Mouse (Mus musculus) erythroblast, embryonic 14.5 days (primary cell): ENCODE measurements around the gene R3hdm2. TPM values are rescaled to one million over a fixed set of nuclear protein-coding genes. Genes with fewer than 3 reads are reported as not detected.

Source experiments
- H3K27me3 ChIP-seq: 2 replicates; pipeline ENCODE4 v1.6.1; 2012; ENCODE audit warnings: inconsistent platforms; ENCODE audit not compliant: control insufficient read depth
- H3K36me3 ChIP-seq: 2 replicates; pipeline ENCODE4 v1.6.1; 2012; ENCODE audit warnings: mild to moderate bottlenecking, inconsistent platforms; ENCODE audit not compliant: control insufficient read depth
- H3K4me1 ChIP-seq: 2 replicates; pipeline ENCODE4 v1.6.1; 2012; ENCODE audit warnings: inconsistent platforms; ENCODE audit not compliant: control insufficient read depth
- H3K4me3 ChIP-seq: replicated peaks from 2 replicates; pipeline ENCODE3; 2012; ENCODE audit warnings: moderate library complexity, mild to moderate bottlenecking, inconsistent platforms
- H3K9me3 ChIP-seq: 2 replicates; pipeline ENCODE4 v1.6.1; 2012; ENCODE audit warnings: low read length, inconsistent platforms, mixed read lengths; ENCODE audit not compliant: control insufficient read depth
- GATA1 ChIP-seq: IDR thresholded peaks from 2 replicates; pipeline ENCODE4 v1.6.1; 2012; ENCODE audit warnings: low read length, inconsistent platforms, mixed read lengths
- TAL1 ChIP-seq: IDR thresholded peaks from 3 replicates; pipeline ENCODE4 v1.6.1; 2012; ENCODE audit warnings: low read length, inconsistent platforms, mixed read lengths
- polyA plus RNA-seq: library from polyadenylated mRNA; stranded (reverse); fragments of >175 nt; gene quantifications from 2 replicates; pipeline ENCODE4 v1.2.3, GENCODE M21; 2012

The R3hdm2 gene
- polyA plus RNA-seq, 1 experiment, result 8.8 TPM

DNA sequence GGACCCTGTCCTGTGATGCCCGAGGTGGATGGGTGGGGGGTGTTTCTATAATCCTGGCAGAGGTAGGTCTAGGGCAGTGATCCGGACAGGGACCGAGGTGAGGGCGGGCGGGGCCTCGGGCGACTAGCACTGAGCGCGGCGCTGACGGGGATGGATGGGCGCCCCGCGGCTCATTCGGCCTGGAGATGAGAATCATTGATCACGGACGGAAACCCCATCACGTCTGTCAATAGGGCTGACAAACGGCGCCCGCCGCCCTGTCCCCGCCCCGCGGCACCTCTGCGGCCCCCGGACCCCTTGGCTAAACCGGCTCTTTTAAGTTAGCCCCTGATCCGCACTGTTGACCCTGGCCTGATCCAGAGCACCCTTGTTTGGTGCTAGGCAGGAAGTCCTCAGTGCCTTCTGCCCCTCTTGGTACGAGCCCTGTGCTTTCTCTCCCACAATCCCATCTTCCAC is 154.8 kb downstream of the R3hdm2 start:
- TF ChIP-seq GATA1 (no peak), TAL1 (no peak)
- Histone ChIP-seq H3K4me1 (peaks cover 8% of the 10 kb centered on the region), H3K27me3 (peaks cover 77% of the 10 kb centered on the region), H3K36me3 (no peaks in the 10 kb centered on the region; the same call in 1 of the 2 replicates), H3K4me3 (no peak overlapping the region), H3K9me3 (peaks cover 9% of the 10 kb centered on the region; the same call in 1 of the 2 replicates)

DNA sequence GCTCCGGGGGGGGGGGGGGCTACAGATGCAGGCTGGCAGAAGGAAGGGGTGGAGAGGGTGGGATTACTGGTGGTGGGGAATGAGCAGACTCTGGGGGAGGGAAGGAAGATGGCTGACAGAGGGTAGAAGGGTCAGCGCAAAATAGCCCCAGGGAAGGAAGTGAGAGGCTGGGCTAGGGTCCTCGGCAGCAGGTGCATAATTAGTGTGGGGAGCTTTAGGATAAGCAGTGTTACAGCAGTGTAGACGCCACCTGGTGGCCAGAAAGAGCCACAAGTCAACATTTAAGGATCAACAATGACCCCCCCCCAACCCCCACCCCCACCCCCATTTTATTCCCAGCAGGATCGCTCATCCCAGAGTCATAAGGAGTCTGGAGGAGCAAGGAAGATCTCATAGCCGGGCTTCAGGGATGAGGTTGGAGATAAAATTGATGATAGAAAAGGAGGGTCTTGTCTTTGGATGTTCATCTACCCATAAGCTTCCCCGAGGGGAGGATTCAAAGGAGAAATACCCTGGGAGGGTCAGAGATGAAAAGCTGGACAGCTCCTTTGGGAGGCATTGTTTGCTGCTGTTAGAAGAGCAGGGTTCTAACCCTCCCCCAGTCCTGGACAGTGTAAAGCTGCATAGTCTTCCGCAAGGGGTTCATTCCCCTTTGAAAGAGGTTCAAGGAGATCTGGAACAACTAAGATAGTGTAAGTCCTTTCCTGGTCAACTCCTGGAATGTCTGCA is 156.6 kb downstream of the R3hdm2 start:
- peaks cover 8% of the 10 kb centered on the region; the same call in 1 of the 2 replicates for H3K36me3 ChIP-seq
- TF ChIP-seq GATA1, result no peak
- no peak for TF ChIP-seq TAL1
- no peak overlapping the region for H3K4me3 ChIP-seq
- H3K9me3 ChIP-seq, result peaks cover 9% of the 10 kb centered on the region; the same call in 1 of the 2 replicates
- H3K4me1 ChIP-seq, result peaks cover 8% of the 10 kb centered on the region
- H3K27me3 ChIP-seq, result peaks cover 61% of the 10 kb centered on the region

DNA sequence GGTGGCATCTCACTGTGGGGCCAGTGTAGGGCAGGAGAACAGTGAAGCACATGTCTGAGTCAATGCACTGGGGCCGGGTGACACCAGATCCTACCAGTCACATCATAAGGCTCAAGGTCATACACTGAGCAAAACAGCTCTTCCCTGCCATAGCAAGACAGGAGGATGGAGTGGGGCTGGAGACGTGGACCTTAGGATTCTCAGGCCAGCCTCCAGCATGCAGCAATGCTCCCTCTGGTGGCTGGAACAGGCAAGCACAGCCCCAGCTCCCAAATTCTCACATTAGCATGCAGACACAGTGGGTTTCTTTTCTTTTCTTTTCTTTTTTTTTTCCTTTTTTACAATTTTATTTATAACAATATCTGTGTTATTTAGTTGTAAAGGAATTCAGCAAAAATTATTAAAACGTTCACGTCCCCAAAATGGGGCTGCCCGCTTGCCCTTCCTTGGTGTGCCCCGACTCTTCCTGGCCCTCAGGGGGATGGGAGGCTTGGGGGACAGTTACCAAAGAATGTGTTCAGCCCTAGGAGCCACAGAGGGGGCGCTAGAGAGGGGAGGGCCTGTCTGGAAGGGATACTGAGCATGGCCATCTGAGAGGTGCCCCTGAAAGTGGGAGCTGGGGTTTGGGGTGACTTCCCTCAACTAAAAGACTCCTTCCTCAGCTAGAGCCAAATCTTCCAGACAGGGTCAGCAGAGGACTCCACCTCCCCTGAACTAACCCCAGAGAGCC is 157.9 kb downstream of the R3hdm2 start:
- TF ChIP-seq TAL1 (no peak), GATA1 (no peak)
- peaks cover 48% of the 10 kb centered on the region for H3K27me3 ChIP-seq
- H3K4me3 ChIP-seq, result no peak overlapping the region
- H3K9me3 ChIP-seq, result peaks cover 7% of the 10 kb centered on the region; the same call in 1 of the 2 replicates
- H3K4me1 ChIP-seq, result peaks cover 8% of the 10 kb centered on the region
- peaks cover 8% of the 10 kb centered on the region; the same call in 1 of the 2 replicates for H3K36me3 ChIP-seq

DNA sequence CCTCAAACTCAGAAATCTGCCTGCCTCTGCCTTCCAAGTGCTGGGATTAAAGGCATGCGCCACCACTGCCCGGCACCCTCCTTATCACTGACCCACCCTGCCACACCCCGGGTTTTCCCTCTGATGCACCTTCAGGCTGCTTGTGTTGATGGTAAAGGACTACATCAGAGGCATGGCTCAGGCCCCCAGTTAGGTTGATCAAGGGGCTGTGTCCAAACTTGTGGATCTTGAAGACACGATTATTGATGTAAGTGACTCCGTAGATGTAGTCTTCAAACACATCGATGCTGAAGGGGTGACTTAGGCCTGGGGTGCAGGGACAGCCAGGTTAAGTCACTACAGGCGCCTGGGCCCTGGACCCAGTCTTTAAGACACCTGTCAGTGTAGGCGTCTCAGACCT is 161.4 kb downstream of the R3hdm2 start:
- peaks cover 13% of the 10 kb centered on the region for H3K27me3 ChIP-seq
- H3K9me3 ChIP-seq, result no peaks in the 10 kb centered on the region
- no peak overlapping the region for H3K4me3 ChIP-seq
- TF ChIP-seq GATA1 (no peak), TAL1 (no peak)
- H3K36me3 ChIP-seq, result peaks cover 19% of the 10 kb centered on the region; the same call in 1 of the 2 replicates
- H3K4me1 ChIP-seq, result no peaks in the 10 kb centered on the region; the same call in 1 of the 2 replicates

DNA sequence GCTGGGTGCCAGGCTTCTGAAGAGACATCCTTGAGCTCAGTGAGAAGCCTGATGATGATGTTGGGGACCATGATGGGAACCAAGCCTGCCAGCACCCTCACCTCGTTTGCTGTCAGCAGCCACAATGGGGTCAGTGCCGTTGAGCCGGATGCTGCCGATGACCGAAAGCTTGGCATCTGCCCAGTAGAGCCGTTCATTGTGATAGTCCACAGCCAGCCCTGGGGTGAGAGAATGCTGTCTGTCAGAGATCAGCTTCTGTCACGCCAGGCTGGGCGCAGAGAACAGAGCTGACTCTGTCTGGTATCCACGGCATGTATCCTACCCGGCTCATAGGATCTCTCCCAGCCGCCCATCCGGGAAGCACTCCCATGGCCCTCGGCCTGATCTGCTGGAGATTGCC is 162.0 kb downstream of the R3hdm2 start:
- H3K9me3 ChIP-seq, result no peaks in the 10 kb centered on the region
- peaks cover 9% of the 10 kb centered on the region for H3K27me3 ChIP-seq
- no peak for TF ChIP-seq TAL1
- TF ChIP-seq GATA1, result no peak
- no peak overlapping the region for H3K4me3 ChIP-seq
- H3K36me3 ChIP-seq, result peaks cover 23% of the 10 kb centered on the region; the same call in 1 of the 2 replicates
- no peaks in the 10 kb centered on the region; the same call in 1 of the 2 replicates for H3K4me1 ChIP-seq

DNA sequence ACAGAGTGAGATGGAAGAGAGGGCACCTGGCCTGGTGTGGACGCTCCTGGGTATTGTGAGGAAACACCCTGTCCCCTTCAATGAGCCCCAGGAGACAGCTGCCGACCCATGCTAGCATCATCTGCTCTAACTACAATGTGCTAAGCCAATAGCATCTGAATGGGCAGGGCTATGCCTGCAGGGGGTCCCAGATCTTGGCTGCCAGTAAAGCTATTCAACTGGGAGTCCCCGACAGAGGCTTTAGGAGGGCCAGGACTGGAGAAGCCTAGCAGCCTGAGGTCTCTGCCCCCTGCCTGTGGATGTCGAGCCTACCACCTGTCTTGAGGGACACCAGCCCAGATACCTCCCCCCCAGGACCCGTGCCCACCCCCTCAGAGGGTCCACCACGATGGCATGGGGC is 162.6 kb downstream of the R3hdm2 start:
- H3K4me1 ChIP-seq, result no peaks in the 10 kb centered on the region; the same call in 1 of the 2 replicates
- TF ChIP-seq TAL1, result no peak
- TF ChIP-seq GATA1, result no peak
- no peaks in the 10 kb centered on the region for H3K9me3 ChIP-seq
- peaks cover 4% of the 10 kb centered on the region for H3K27me3 ChIP-seq
- no peak overlapping the region for H3K4me3 ChIP-seq
- H3K36me3 ChIP-seq, result peaks cover 26% of the 10 kb centered on the region; the same call in 1 of the 2 replicates

DNA sequence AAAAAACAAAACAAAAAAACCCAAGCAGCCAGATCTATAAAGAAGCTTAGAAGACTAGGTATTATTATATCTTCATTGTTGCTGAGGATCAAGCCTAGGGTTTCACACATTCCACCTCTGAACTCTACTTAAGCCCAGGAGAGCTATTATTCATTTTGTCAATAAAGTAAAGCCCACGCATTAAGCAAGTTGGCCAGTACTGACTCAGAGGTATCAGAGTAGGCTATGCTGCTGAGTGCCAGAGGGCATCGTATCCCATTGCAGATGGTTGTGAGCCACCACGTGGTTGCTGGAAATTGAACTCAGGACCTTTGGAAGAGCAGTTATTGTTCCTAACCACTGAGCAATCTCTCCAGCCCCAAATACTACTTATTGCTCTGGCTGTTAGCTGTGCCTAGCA is 163.8 kb downstream of the R3hdm2 start:
- Histone ChIP-seq H3K9me3 (no peaks in the 10 kb centered on the region), H3K36me3 (peaks cover 32% of the 10 kb centered on the region), H3K4me3 (no peak overlapping the region), H3K4me1 (no peaks in the 10 kb centered on the region; the same call in 1 of the 2 replicates), H3K27me3 (peaks cover 6% of the 10 kb centered on the region; the same call in 1 of the 2 replicates)
- no peak for TF ChIP-seq GATA1
- TF ChIP-seq TAL1, result no peak

DNA sequence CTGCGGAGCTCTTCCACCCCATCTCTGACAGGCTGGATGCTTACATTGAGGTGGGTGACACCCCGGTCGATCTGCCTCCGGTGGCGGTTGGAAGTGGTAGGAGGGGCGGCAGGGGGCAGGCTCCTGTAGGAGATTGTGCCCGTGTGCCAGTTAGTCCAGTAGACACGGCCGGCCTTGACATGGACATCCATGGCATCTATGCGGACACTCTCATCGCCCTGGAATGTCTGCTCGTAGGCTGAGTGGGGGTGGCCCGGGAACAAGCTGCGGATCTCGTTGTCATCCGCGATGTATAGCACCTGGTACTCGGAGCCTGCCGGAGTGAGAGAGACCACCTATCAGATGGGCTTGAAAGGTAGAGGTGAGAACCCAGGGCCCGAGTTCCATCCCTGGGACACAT is 164.2 kb downstream of the R3hdm2 start:
- Histone ChIP-seq H3K4me3 (no peak overlapping the region), H3K36me3 (peaks cover 35% of the 10 kb centered on the region)
- no peak for TF ChIP-seq TAL1
- no peak for TF ChIP-seq GATA1

DNA sequence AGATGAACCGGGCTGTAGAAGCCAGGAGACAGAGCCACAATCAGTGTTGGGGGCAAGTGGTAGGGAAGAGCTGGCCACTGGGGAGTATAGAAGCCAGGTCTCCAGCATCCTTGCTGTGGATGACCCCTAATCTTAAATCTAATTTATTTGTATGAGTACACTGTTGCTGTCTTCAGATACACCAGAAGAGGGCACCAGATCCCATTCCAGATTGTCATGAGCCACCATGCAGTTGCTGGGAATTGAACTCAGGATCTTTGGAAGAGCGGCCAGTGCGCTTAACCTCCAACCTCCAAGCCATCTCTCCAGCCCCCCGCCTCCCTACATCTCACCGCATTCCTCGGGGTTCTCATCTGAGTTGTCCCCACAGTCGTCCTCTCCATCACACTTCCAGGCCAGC is 166.4 kb downstream of the R3hdm2 start:
- Histone ChIP-seq H3K9me3 (no peaks in the 10 kb centered on the region), H3K36me3 (peaks cover 46% of the 10 kb centered on the region), H3K4me1 (no peaks in the 10 kb centered on the region; the same call in 1 of the 2 replicates), H3K4me3 (no peak overlapping the region), H3K27me3 (peaks cover 6% of the 10 kb centered on the region; the same call in 1 of the 2 replicates)
- TF ChIP-seq TAL1, result no peak
- no peak for TF ChIP-seq GATA1

More for the DNA sequence above, 164.2 kb downstream of the R3hdm2 start:
- Histone ChIP-seq H3K4me1 (no peaks in the 10 kb centered on the region; the same call in 1 of the 2 replicates), H3K27me3 (peaks cover 6% of the 10 kb centered on the region; the same call in 1 of the 2 replicates), H3K9me3 (no peaks in the 10 kb centered on the region)
